Mouse (Mus musculus): ENCODE data around the gene Nr1h4.

DNA sequence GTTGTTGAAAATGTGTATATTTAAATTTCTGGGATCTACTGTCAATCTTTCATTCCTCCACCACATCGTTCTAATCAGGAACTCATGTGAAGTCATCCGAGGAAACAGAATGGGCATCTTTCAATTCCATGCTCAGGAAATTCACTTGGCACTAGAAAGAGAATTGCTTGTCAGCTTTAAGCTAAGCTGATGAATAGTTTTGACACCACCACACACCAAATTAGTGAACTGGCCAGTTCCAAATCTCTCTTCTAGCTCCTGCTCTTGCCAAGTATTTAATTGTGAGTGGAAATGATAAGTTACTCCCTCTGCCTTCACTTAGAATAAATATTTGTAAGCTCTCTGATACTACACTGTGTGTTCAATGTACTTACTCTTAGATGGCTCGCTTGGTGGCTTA lies 26.0 kb upstream of the Nr1h4 start:
- TF ChIP-seq POLR2A (IDR thresholded peaks at IDR 0.05; ENCODE audit: low read depth, low read length) (no peak), CTCF (IDR thresholded peaks at IDR 0.05; ENCODE audit: extremely low read depth, insufficient read length, insufficient replicate concordance, low read depth, low read length) (no peak)

All from small intestine, adult 2 months (tissue).